10 mouse cellular contexts compared by ENCODE assay signal in genomic region chr4:124659251-124660217, GRCm38 (mm10). TPM values are rescaled to one million over a fixed set of nuclear protein-coding genes. Genes with fewer than 3 reads are reported as not detected.
DNase-seq lines count a peak whose midpoint lies in the region; ATAC-seq lines count a peak whose summit lies in the region.
"Had no signal": no experiment of that assay in that cellular context is flagged by ENCODE, and none has a peak within 500 bp of the region (broad histone marks: within the 10 kb centered on the region; RNA-seq: fewer than 3 reads in every experiment).

No protein-coding gene starts in this region.

- H3K4me1 ChIP-seq in hindbrain, embryonic 10.5 days (replicated peaks) = peaks cover 88% of the 10 kb centered on the region
- peaks cover 94% of the 10 kb centered on the region for H3K4me1 ChIP-seq in midbrain, embryonic 10.5 days

- H3K36me3 ChIP-seq in hindbrain, embryonic 10.5 days = no peaks in the 10 kb centered on the region
- peaks cover 11% of the 10 kb centered on the region for H3K36me3 ChIP-seq in midbrain, embryonic 10.5 days

- no peak for ATAC-seq in CD4-positive, CD25-positive, alpha-beta regulatory T cell, adult 4 months

- H3K27ac ChIP-seq in hindbrain, embryonic 10.5 days = peak overlapping the region; percentile 84
- peak overlapping the region; percentile 90 for H3K27ac ChIP-seq in midbrain, embryonic 10.5 days (replicated peaks)
- H3K27ac ChIP-seq: macrophage had no signal

- peak overlapping the region; percentile 76 for H3K4me3 ChIP-seq in hindbrain, embryonic 10.5 days
- peak overlapping the region; percentile 74 for H3K4me3 ChIP-seq in midbrain, embryonic 10.5 days

- H3K9me3 ChIP-seq in hindbrain, embryonic 10.5 days = no peaks in the 10 kb centered on the region
- H3K9me3 ChIP-seq in midbrain, embryonic 10.5 days (replicated peaks) = no peaks in the 10 kb centered on the region

- WGBS in hindbrain, embryonic 10.5 days = under 1% methylated on average over 68 of the region's 68 CpGs
- WGBS in midbrain, embryonic 10.5 days = under 1% methylated on average over 68 of the region's 68 CpGs

- H3K27me3 ChIP-seq in hindbrain, embryonic 10.5 days (ENCODE audit: insufficient read depth, poor library complexity, severe bottlenecking) = peaks cover 96% of the 10 kb centered on the region
- peaks cover 96% of the 10 kb centered on the region for H3K27me3 ChIP-seq in midbrain, embryonic 10.5 days (ENCODE audit: low read depth, poor library complexity, severe bottlenecking)

- DNase-seq in embryo, embryonic 11 days = peak; percentile 48
- no peak for DNase-seq in embryo, embryonic 10 days (ENCODE audit: low spot score)
- peak; percentile 30 for DNase-seq in ES-CJ7 (ENCODE audit: low read depth, low spot score)
- DNase-seq in hindbrain, embryonic 10.5 days (ENCODE audit: low spot score) = peak; percentile 67
- peak; percentile 60 for DNase-seq in midbrain, embryonic 10.5 days (ENCODE audit: low spot score)
- DNase-seq in urinary bladder, postnatal 4 days (ENCODE audit: low spot score in 2 of 2) = no peak
- DNase-seq in gastrocnemius, adult 8-10 months (ENCODE audit: low spot score in 2 of 2) = no peak

RNA-seq across cellular contexts. Expression of gene Pou3f1, which starts 2.9 kb away (rescaled TPM):
- 5.2 and 12.9 TPM in 2 replicates for polyA plus RNA-seq in hindbrain, embryonic 10.5 days (2016; fragmentation: Nextera tagmentation; extraction: Ambion mirVana)
- polyA plus RNA-seq in midbrain, embryonic 10.5 days (2016; fragmentation: Nextera tagmentation; extraction: Ambion mirVana) = 13.8 and 18.2 TPM in 2 replicates
- polyA plus RNA-seq in CD4-positive, CD25-positive, alpha-beta regulatory T cell, adult 4 months (2017; shearing (Covaris generic)) = not detected
- total RNA-seq in gastrocnemius, adult 8-10 months (2022) = under 1 TPM; 0.19 to 0.34 (median 0.28) TPM

RNA-seq across cellular contexts. Expression of gene Utp11, which starts 33.9 kb away (rescaled TPM):
- polyA plus RNA-seq in hindbrain, embryonic 10.5 days (2016; fragmentation: Nextera tagmentation; extraction: Ambion mirVana) = 62.8 and 62.9 TPM in 2 replicates
- polyA plus RNA-seq in midbrain, embryonic 10.5 days (2016; fragmentation: Nextera tagmentation; extraction: Ambion mirVana) = 63.6 and 68.0 TPM in 2 replicates
- polyA plus RNA-seq in CD4-positive, CD25-positive, alpha-beta regulatory T cell, adult 4 months (2017; shearing (Covaris generic)) = 10 to 100 TPM; 83.1 to 87.9 TPM
- total RNA-seq in gastrocnemius, adult 8-10 months (2022) = 10 to 100 TPM; 14.0 to 20.8 (median 18.7) TPM

RNA-seq across cellular contexts. Expression of gene Fhl3, which starts 41.0 kb away (rescaled TPM):
- 4.0 and 5.7 TPM in 2 replicates for polyA plus RNA-seq in hindbrain, embryonic 10.5 days (2016; fragmentation: Nextera tagmentation; extraction: Ambion mirVana)
- 4.6 and 5.8 TPM in 2 replicates for polyA plus RNA-seq in midbrain, embryonic 10.5 days (2016; fragmentation: Nextera tagmentation; extraction: Ambion mirVana)
- 10 to 100 TPM in 1 of 2 experiments, 1 to 10 TPM in 1; 6.6 to 11.0 TPM for polyA plus RNA-seq in CD4-positive, CD25-positive, alpha-beta regulatory T cell, adult 4 months (2017; shearing (Covaris generic))
- 100 to 1,000 TPM; 240 to 437 (median 328) TPM for total RNA-seq in gastrocnemius, adult 8-10 months (2022)

RNA-seq across cellular contexts. Expression of gene 3100002H09Rik, which starts 48.9 kb away (rescaled TPM):
- polyA plus RNA-seq in hindbrain, embryonic 10.5 days (2016; fragmentation: Nextera tagmentation; extraction: Ambion mirVana) = 0.25 TPM in 1 of 2 replicates, not detected in the other
- 0.73 and 1.9 TPM in 2 replicates for polyA plus RNA-seq in midbrain, embryonic 10.5 days (2016; fragmentation: Nextera tagmentation; extraction: Ambion mirVana)
- polyA plus RNA-seq in CD4-positive, CD25-positive, alpha-beta regulatory T cell, adult 4 months (2017; shearing (Covaris generic)) = not detected
- total RNA-seq in gastrocnemius, adult 8-10 months (2022) = not detected
- polyA plus RNA-seq: cerebellum, adult 2 months had no signal

RNA-seq across cellular contexts. Expression of gene Sf3a3, which starts 55.0 kb away (rescaled TPM):
- 221 and 243 TPM in 2 replicates for polyA plus RNA-seq in hindbrain, embryonic 10.5 days (2016; fragmentation: Nextera tagmentation; extraction: Ambion mirVana)
- polyA plus RNA-seq in midbrain, embryonic 10.5 days (2016; fragmentation: Nextera tagmentation; extraction: Ambion mirVana) = 247 and 256 TPM in 2 replicates
- 100 to 1,000 TPM; 104 to 108 TPM for polyA plus RNA-seq in CD4-positive, CD25-positive, alpha-beta regulatory T cell, adult 4 months (2017; shearing (Covaris generic))
- 10 to 100 TPM in 2 of 4 experiments, 1 to 10 TPM in 2; 9.5 to 12.8 (median 10.2) TPM for total RNA-seq in gastrocnemius, adult 8-10 months (2022)

Comparison
In these comparisons a context has a peak if more than half of its experiments do, and no peak if none do; other contexts are left out.
1. DNase-seq: peak in embryo, embryonic 11 days (single experiment), ES-CJ7 (single experiment), hindbrain, embryonic 10.5 days (single experiment) and midbrain, embryonic 10.5 days (single experiment); none in embryo, embryonic 10 days (single experiment), urinary bladder, postnatal 4 days (0 of 2) and gastrocnemius, adult 8-10 months (0 of 2).